Mouse (Mus musculus): ENCODE measurements around the gene Phactr4. TPM values are rescaled to one million over a fixed set of nuclear protein-coding genes. Genes with fewer than 3 reads are reported as not detected.

Gene Phactr4
- polyA plus RNA-seq, 1 experiment = 21.5 TPM

- peaks cover 2% of the 10 kb centered on the region; the same call in 1 of the 2 replicates for H3K4me1 ChIP-seq (ENCODE audit: control insufficient read depth, insufficient read depth, low read length)
- no peak for TF ChIP-seq POLR2A (IDR thresholded peaks at IDR 0.05; ENCODE audit: borderline replicate concordance, control insufficient read depth, low read depth, low read length)
- no peak for TF ChIP-seq CTCF (IDR thresholded peaks at IDR 0.05; ENCODE audit: control insufficient read depth, insufficient read depth, low read length)
- 58% methylated on average over 4 of the region's 4 CpGs for WGBS
Observed at GRCm38 (mm10) chr4:132354571-132354970, 67.7 kb downstream of the Phactr4 start.

GRCm38 (mm10) chr4:132353481-132353885 lies 68.8 kb downstream of the Phactr4 start, which contains the start of gene Rcc1:
Gene Rcc1, minus strand, starts transcription at chr4:132353605.
- under 1% methylated on average over 31 of the region's 31 CpGs for WGBS
- TF ChIP-seq CTCF (IDR thresholded peaks at IDR 0.05; ENCODE audit: control insufficient read depth, insufficient read depth, low read length) = 0 out of 2 replicates have a peak, but pooled peaks have one; percentile 11
- peak; percentile 99 for TF ChIP-seq POLR2A (IDR thresholded peaks at IDR 0.05; ENCODE audit: borderline replicate concordance, control insufficient read depth, low read depth, low read length)
- Histone ChIP-seq H3K27ac (ENCODE audit: control insufficient read depth, insufficient read depth, low read depth, low read length, poor library complexity) (peak within 1 kb of the TSS; percentile 90), H3K4me1 (ENCODE audit: control insufficient read depth, insufficient read depth, low read length) (peaks cover 2% of the 10 kb centered on the region; the same call in 1 of the 2 replicates), H3K4me3 (replicated peaks; ENCODE audit: control insufficient read depth, low read depth, low read length) (peak within 1 kb of the TSS; percentile 77)

More at GRCm38 (mm10) chr4:132354571-132354970, 67.7 kb downstream of the Phactr4 start:
- H3K4me3 ChIP-seq (replicated peaks; ENCODE audit: control insufficient read depth, low read depth, low read length) = no peak overlapping the region
- H3K27ac ChIP-seq (ENCODE audit: control insufficient read depth, insufficient read depth, low read depth, low read length, poor library complexity) = no peak overlapping the region

GRCm38 (mm10) chr4:132352739-132353138 lies 69.5 kb downstream of the Phactr4 start:
- Histone ChIP-seq H3K27ac (ENCODE audit: control insufficient read depth, insufficient read depth, low read depth, low read length, poor library complexity) (peak overlapping the region; percentile 43; the same call in 1 of the 2 replicates), H3K4me1 (ENCODE audit: control insufficient read depth, insufficient read depth, low read length) (peaks cover 2% of the 10 kb centered on the region; the same call in 1 of the 2 replicates), H3K4me3 (replicated peaks; ENCODE audit: control insufficient read depth, low read depth, low read length) (peak overlapping the region; percentile 77)
- 0% methylated on average over 14 of the region's 14 CpGs for WGBS
- no peak for TF ChIP-seq POLR2A (IDR thresholded peaks at IDR 0.05; ENCODE audit: borderline replicate concordance, control insufficient read depth, low read depth, low read length)
- no peak for TF ChIP-seq CTCF (IDR thresholded peaks at IDR 0.05; ENCODE audit: control insufficient read depth, insufficient read depth, low read length)

- H3K4me1 ChIP-seq (ENCODE audit: control insufficient read depth, insufficient read depth, low read length) = peaks cover 2% of the 10 kb centered on the region; the same call in 1 of the 2 replicates
- TF ChIP-seq CTCF (IDR thresholded peaks at IDR 0.05; ENCODE audit: control insufficient read depth, insufficient read depth, low read length) (no peak), POLR2A (IDR thresholded peaks at IDR 0.05; ENCODE audit: borderline replicate concordance, control insufficient read depth, low read depth, low read length) (no peak)
- no peak overlapping the region for H3K27ac ChIP-seq (ENCODE audit: control insufficient read depth, insufficient read depth, low read depth, low read length, poor library complexity)
- WGBS = 25% methylated on average over 1 of the region's 1 CpGs
- H3K4me3 ChIP-seq (replicated peaks; ENCODE audit: control insufficient read depth, low read depth, low read length) = no peak overlapping the region
Observed at GRCm38 (mm10) chr4:132351401-132351800, 70.9 kb downstream of the Phactr4 start.

- Histone ChIP-seq H3K27ac (ENCODE audit: control insufficient read depth, insufficient read depth, low read depth, low read length, poor library complexity) (no peak overlapping the region), H3K4me1 (ENCODE audit: control insufficient read depth, insufficient read depth, low read length) (no peaks in the 10 kb centered on the region), H3K4me3 (replicated peaks; ENCODE audit: control insufficient read depth, low read depth, low read length) (no peak overlapping the region)
- WGBS = 78% methylated on average over 3 of the region's 3 CpGs
- TF ChIP-seq POLR2A (IDR thresholded peaks at IDR 0.05; ENCODE audit: borderline replicate concordance, control insufficient read depth, low read depth, low read length) = no peak
- no peak for TF ChIP-seq CTCF (IDR thresholded peaks at IDR 0.05; ENCODE audit: control insufficient read depth, insufficient read depth, low read length)
Observed at GRCm38 (mm10) chr4:132350854-132351253, 71.4 kb downstream of the Phactr4 start.

- WGBS = 69% methylated on average over 2 of the region's 2 CpGs
- H3K4me1 ChIP-seq (ENCODE audit: control insufficient read depth, insufficient read depth, low read length) = no peaks in the 10 kb centered on the region
- H3K27ac ChIP-seq (ENCODE audit: control insufficient read depth, insufficient read depth, low read depth, low read length, poor library complexity) = no peak overlapping the region
Observed at GRCm38 (mm10) chr4:132350123-132350740, 72.1 kb downstream of the Phactr4 start.

GRCm38 (mm10) chr4:132349495-132350122 lies 72.7 kb downstream of the Phactr4 start:
- no peaks in the 10 kb centered on the region; the same call in 1 of the 2 replicates for H3K4me1 ChIP-seq (ENCODE audit: control insufficient read depth, insufficient read depth, low read length)
- H3K27ac ChIP-seq (ENCODE audit: control insufficient read depth, insufficient read depth, low read depth, low read length, poor library complexity) = no peak overlapping the region
- TF ChIP-seq CTCF (IDR thresholded peaks at IDR 0.05; ENCODE audit: control insufficient read depth, insufficient read depth, low read length) = no peak
- no peak for TF ChIP-seq POLR2A (IDR thresholded peaks at IDR 0.05; ENCODE audit: borderline replicate concordance, control insufficient read depth, low read depth, low read length)
- H3K4me3 ChIP-seq (replicated peaks; ENCODE audit: control insufficient read depth, low read depth, low read length) = no peak overlapping the region
- WGBS = 60% methylated on average over 3 of the region's 3 CpGs

More at GRCm38 (mm10) chr4:132350123-132350740, 72.1 kb downstream of the Phactr4 start:
- no peak overlapping the region for H3K4me3 ChIP-seq (replicated peaks; ENCODE audit: control insufficient read depth, low read depth, low read length)
- TF ChIP-seq CTCF (IDR thresholded peaks at IDR 0.05; ENCODE audit: control insufficient read depth, insufficient read depth, low read length) = no peak

GRCm38 (mm10) chr4:132346661-132347060 lies 75.6 kb downstream of the Phactr4 start:
- Histone ChIP-seq H3K4me3 (replicated peaks; ENCODE audit: control insufficient read depth, low read depth, low read length) (no peak overlapping the region), H3K4me1 (ENCODE audit: control insufficient read depth, insufficient read depth, low read length) (peaks cover 1% of the 10 kb centered on the region), H3K27ac (ENCODE audit: control insufficient read depth, insufficient read depth, low read depth, low read length, poor library complexity) (no peak overlapping the region)
- TF ChIP-seq CTCF (IDR thresholded peaks at IDR 0.05; ENCODE audit: control insufficient read depth, insufficient read depth, low read length) (no peak), POLR2A (IDR thresholded peaks at IDR 0.05; ENCODE audit: borderline replicate concordance, control insufficient read depth, low read depth, low read length) (no peak)
- 50% methylated on average over 3 of the region's 3 CpGs for WGBS
